Mouse (Mus musculus): Measurements from ENCODE around the gene Vegfa. TPM values are rescaled to one million over a fixed set of nuclear protein-coding genes. Genes with fewer than 3 reads are reported as not detected.

Vegfa gene
- total RNA-seq, 2 experiments from 2014 or later = 97.0 to 100 TPM

DNA sequence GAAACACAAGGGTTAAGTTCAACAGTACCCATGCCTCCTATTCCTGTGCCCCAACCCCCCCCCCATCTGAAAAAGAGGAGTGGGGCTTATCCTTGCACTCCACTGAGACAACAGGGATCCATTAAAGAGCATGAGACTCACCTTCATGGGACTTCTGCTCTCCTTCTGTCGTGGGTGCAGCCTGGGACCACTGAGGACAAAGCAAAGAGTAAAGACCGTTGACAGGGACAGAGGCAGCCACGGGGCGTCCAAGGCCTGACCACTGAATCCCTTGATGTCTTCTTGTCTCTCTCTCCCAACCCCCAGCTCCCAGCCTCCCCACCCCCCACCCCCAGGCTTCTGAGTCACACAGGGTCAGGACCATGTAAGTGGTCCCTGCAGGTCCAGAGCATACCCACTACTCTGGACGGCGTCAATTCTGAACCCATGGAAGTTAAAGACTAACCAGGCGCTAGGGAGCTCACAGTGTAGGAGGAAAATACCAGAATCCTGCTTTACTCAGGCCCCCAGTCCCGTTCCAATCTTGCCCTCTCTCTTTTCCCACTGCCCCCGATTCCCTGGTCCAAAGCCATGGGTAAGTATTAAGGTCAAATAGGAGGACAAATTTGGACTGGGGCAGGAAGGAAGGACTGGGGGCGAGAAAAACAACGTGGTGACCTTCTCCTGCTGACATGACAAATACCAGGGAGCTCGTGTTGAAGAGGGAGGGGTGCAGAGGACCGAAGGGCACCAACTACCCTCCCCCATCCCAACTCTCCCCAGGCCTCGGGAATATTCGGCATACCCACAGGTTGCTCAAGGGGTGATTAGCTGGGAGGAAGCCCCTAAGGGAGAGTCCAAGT lies 3.7 kb downstream of the Vegfa start:
- no peak for DNase-seq (ENCODE audit: low spot score in 2 of 2)

GRCm38 (mm10) chr17:46027066-46027917 lies 4.9 kb downstream of the Vegfa start:
- DNase-seq (ENCODE audit: low spot score in 2 of 2) = peak; percentile 39 to 72

DNA sequence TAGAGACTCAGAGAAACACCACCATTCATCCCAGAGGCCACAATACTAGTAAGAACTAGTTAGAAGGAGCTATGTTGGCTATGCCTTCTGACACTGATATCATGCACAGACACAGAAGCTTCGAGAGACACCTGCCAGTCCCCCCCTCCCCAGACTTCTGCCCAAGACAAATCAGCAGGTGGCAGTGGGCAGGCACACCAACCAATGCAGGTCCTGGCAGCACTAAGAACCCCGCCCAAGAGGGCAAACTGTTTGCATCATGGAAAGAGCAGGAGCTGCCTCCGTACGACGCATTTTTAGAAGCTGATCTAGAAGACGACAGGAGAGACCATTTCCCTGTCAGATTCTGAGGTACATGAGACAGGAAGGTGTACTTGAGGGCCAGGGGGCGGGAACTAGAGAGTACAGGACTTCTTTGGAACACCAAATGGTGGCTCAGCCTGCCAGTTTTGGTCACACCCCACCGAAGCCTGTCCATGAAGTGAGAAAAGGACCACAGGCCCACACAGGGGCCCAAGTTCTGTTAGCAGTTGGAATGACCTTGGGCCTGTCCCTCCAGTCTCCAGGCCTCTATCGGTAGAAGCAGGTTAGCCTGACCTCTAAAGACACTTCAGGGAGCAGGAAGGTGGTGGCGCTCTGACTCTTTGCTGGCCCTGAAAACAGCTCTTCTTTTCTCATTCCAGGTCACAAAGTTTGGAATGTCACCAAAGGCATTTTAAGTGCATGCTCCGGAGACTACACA lies 6.1 kb downstream of the Vegfa start:
- DNase-seq (ENCODE audit: low spot score in 2 of 2) = no peak

DNA sequence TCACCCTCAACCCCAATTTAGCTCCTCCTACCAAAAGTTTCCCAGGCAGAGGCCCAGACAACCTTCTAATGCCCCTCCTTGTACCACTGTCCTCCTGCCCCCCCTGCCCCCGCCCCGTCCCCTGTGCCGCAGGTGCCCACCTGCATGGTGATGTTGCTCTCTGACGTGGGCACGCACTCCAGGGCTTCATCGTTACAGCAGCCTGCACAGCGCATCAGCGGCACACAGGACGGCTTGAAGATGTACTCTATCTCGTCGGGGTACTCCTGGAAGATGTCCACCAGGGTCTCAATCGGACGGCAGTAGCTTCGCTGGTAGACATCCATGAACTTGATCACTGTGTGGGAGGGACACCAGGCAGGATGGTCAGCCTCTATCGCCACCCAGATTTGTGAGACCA lies 7.0 kb downstream of the Vegfa start:
- no peak for DNase-seq (ENCODE audit: low spot score in 2 of 2)

- DNase-seq (ENCODE audit: low spot score in 2 of 2) = no peak
These were observed 8.0 kb downstream of the Vegfa start for GRCm38 (mm10) chr17:46024192-46024591.

DNA sequence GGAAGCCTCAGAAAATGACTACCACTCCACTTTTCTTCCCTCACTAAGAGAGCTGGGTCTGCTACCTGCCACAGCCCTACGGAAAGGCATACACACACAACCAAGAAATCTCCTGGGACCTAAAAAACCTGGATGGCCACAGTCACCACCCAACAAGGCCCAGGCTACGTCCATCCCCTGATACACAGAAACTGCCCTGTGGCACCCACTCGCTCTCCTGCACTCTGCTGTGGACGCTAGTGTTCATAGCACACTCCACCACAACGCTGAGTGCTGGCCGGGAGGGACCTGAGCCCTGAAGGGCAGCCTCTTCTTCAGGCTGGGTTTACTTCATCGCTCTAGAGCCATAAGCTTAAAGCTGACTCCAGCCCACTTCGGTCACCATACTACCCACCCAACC lies 8.6 kb downstream of the Vegfa start:
- DNase-seq (ENCODE audit: low spot score in 2 of 2) = no peak

DNA sequence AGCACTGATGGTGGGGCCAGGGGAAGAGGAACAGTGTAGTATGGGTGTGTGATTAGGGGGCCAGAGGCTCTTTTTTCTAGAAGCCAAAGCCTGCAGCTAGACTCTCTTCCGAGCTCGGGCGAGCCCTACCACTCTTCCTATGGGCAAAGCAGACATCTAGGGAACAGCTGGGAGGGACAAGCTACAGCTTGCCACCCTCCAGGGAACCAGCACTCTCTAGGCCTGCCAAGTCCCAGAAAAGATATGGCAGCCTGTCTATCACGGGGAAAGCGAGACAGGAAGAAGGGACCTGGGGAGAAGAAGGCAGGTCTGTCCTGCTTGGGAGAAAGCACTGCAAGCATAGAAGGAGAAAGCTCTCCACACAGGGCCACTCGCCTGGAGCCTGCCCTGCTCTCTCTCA lies 9.2 kb downstream of the Vegfa start:
- DNase-seq (ENCODE audit: low spot score in 2 of 2) = no peak

GRCm38 (mm10) chr17:46022427-46022826 lies 9.7 kb downstream of the Vegfa start:
- no peak for DNase-seq (ENCODE audit: low spot score in 2 of 2)

DNA sequence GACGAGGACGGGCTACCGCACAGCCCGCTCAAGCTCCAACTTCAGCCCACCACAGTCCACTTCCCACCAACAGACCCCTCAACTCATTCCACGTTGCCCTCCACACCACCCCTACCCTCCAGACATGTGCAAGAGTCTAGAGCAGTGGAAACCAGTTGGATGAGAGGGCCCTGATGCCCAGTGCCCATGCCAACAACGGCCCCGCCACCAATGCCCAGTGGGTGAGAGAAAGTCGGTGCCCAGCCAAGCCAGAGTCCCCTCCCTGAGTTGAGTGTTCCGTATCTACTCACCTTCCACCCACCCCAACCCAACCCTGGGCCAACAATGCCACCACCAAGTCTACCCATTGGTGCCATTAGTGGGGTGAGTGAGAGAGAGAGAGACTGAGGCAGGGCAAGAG lies 10.4 kb downstream of the Vegfa start:
- no peak for DNase-seq (ENCODE audit: low spot score in 2 of 2)

DNA sequence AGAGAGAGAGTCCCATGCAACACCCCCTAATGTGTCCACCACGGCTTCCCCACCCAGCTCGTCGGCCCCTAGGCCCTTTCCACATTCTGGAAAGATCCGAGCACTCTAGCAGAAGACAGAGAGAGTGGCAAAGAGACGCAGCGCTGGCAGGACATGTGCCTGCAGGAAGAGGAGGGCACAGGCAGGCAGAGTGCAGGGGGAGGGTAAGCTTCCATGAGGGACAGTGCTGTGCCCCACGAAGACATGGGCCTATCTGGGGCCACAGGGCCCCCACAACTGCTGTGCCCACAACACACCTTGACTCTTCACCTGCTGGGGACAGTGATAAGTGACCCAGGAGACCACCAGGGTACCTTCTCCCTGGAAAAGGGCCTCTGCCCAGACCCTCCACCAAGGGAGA lies 11.0 kb downstream of the Vegfa start:
- no peak for DNase-seq (ENCODE audit: low spot score in 2 of 2)

GRCm38 (mm10) chr17:46020579-46020978 lies 11.6 kb downstream of the Vegfa start:
- no peak for DNase-seq (ENCODE audit: low spot score in 2 of 2)

- no peak for DNase-seq (ENCODE audit: low spot score in 2 of 2)
These were observed 13.5 kb downstream of the Vegfa start for GRCm38 (mm10) chr17:46018736-46019004.

GRCm38 (mm10) chr17:46017946-46018735 lies 14.0 kb downstream of the Vegfa start:
- no peak for DNase-seq (ENCODE audit: low spot score in 2 of 2)

- DNase-seq (ENCODE audit: low spot score in 2 of 2) = no peak
These were observed 15.6 kb downstream of the Vegfa start for GRCm38 (mm10) chr17:46016617-46017016.

DNA sequence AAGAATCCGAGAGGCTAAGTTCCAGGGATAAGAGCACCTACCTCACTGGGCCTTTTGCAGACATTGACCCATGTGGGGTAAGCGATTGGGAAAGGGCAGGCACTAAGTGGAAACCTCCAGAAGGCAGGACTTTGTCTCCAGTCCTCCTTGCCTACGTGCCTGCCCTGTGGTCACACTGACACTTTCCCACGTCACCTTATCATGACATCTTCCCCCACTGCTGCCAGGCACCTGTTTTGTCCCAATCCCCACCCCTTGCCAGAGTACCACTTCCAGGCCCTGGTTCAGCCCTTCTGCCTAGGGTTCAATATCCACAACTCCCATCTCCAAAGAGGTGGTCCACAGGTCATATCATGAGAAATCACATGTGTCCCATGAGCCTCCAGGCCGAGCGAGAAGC lies 16.2 kb downstream of the Vegfa start:
- no peak for DNase-seq (ENCODE audit: low spot score in 2 of 2)

DNA sequence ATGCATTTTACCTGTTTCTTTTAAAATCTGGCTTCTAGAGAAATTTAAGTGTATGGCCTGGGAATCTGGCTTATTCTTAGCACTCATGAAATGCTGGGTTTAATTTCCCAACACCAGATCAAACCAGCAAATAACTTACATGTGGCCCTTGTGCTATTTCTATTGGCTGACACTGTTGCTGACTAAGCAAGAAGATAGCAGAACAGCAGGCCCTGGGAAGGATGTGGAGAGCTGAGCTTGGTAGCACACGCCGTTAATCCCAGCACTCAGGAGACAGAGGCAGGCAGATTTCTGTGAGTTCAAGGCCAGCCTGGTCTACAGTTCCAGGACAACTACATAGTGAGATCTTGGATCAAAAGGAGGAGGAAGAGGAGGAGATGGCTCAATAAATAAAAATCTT lies 17.2 kb downstream of the Vegfa start:
- DNase-seq (ENCODE audit: low spot score in 2 of 2) = no peak

GRCm38 (mm10) chr17:46013549-46013948 lies 18.6 kb downstream of the Vegfa start:
- no peak for DNase-seq (ENCODE audit: low spot score in 2 of 2)

- no peak for DNase-seq (ENCODE audit: low spot score in 2 of 2)
These were observed 20.0 kb downstream of the Vegfa start for GRCm38 (mm10) chr17:46012211-46012610.

DNA sequence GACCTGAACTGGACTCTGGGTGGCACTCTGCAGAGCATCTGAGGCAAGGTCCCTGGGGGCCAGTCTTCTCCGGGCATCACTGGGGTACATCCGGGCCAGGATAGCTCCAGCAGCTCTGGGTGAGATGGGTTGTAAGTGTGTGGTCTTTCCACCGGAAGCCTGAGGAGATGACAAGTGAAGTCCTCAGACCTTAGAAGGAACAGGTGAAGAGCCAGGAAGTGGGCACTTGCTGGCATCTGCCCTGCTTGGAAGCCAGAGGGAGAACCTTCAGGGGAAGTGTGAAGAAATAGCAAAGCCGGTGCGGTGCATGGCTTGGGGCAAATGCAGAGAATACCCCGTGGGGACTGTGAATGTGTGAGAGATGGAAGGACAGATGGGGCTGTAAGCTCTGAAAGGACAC lies 21.7 kb downstream of the Vegfa start:
- no peak for DNase-seq (ENCODE audit: low spot score in 2 of 2)

DNA sequence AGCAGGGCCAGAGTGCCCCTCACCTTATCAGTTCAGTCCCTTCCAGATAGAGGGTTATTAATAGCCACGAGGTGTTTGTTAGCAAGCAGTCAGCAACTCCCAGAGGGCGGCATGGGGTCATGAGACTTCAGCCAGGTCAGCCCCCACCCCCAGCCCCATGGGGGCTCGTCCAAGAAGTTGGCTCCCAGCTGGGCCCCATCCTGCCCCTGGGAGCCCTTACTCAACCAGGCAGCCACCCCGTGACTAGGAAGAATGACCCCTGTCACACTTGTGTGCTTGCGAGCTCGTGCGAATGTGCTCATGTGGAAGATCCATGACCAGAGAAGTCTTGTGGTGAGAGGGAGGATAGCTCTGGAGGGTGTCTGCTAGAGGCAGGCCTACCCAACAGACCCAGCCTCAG lies 23.0 kb downstream of the Vegfa start:
- no peak for DNase-seq (ENCODE audit: low spot score in 2 of 2)

DNA sequence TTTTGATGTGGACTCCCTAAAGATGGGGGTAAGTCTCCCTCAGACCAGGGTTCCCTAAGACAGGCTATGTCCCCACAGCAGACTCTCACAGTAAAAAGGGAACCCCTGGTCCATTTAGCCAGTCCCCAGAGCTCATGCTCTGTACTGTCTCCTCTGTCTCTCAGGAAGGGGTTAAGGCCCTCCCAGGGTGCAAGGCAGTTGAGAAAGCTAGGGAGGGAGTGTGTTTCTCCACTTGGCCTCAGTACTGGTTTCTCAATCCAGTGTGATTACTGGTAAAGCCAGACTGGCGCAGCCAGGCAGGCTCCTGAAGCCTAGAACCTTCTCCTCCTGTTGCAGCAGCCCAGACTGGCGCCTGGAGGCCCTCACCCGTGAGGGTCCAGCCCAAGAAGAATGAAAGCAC lies 26.7 kb downstream of the Vegfa start:
- no peak for DNase-seq (ENCODE audit: low spot score in 2 of 2)
